Mouse (Mus musculus): ENCODE results near the gene Glo1.

DNA sequence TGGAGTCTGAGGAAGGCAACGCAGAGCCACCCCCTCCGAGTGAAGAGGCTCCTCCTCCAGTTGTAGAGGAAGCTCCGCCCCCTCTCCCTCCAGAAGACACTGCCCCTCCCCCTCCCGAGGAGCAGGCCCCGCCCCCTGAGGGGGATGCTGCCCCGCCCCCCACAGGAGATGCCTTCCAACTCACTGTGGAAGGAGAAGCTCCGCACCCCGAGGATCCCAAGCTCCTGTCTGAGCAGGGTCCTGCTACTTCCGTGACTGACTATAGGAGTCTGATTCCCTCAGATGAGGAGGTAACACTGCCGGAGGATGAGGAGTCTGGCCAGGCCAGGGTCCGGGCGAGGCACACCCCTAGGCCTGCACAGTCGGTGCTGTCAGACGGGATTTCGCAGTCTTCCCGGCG lies 8.7 kb upstream of the Glo1 start:
- TF ChIP-seq CTCF (IDR thresholded peaks at IDR 0.05; ENCODE audit: low read depth): no peak
- TF ChIP-seq EP300 (IDR thresholded peaks at IDR 0.05; ENCODE audit: low read depth): no peak
